Mouse (Mus musculus): ENCODE measurements around the gene Tfb2m. TPM values are rescaled to one million over a fixed set of nuclear protein-coding genes. Genes with fewer than 3 reads are reported as not detected.

Gene Tfb2m
- polyA plus RNA-seq, 1 experiment from 2014 or later: 38.9 TPM

- Histone ChIP-seq H3K9ac (ENCODE audit: low read depth, low read length) (no peak overlapping the region), H3K4me3 (replicated peaks; ENCODE audit: low read depth, low read length) (no peak overlapping the region), H3K27ac (no peak overlapping the region), H3K36me3 (ENCODE audit: insufficient read depth, low read length) (no peaks in the 10 kb centered on the region), H3K27me3 (ENCODE audit: insufficient read depth, low read length) (no peaks in the 10 kb centered on the region), H3K4me2 (ENCODE audit: low read length) (no peak overlapping the region), H3K4me1 (replicated peaks; ENCODE audit: insufficient read depth, low read length) (no peaks in the 10 kb centered on the region), H3K9me3 (replicated peaks; ENCODE audit: low read length) (no peaks in the 10 kb centered on the region)
- TF ChIP-seq CTCF (IDR thresholded peaks at IDR 0.05; ENCODE audit: low read depth): no peak
- DNase-seq (ENCODE audit: low spot score): peak; percentile 14
- WGBS: 56% methylated on average over 5 of the region's 5 CpGs
- 0 out of 2 replicates have a peak, but pooled peaks have one; percentile 57 for ATAC-seq (replicated peaks; ENCODE audit: low FRiP score, low read depth)
Measured at GRCm38 (mm10) chr1:179553197-179553948, 7.3 kb upstream of the Tfb2m start.

GRCm38 (mm10) chr1:179552751-179553150 lies 6.7 kb upstream of the Tfb2m start:
- no peak for TF ChIP-seq CTCF (IDR thresholded peaks at IDR 0.05; ENCODE audit: low read depth)
- DNase-seq (ENCODE audit: low spot score) (no peak), ATAC-seq (replicated peaks; ENCODE audit: low FRiP score, low read depth) (0 out of 2 replicates have a peak, but pooled peaks have one; percentile 33)
- Histone ChIP-seq H3K4me3 (replicated peaks; ENCODE audit: low read depth, low read length) (no peak overlapping the region), H3K36me3 (ENCODE audit: insufficient read depth, low read length) (no peaks in the 10 kb centered on the region), H3K4me1 (replicated peaks; ENCODE audit: insufficient read depth, low read length) (no peaks in the 10 kb centered on the region), H3K9ac (ENCODE audit: low read depth, low read length) (no peak overlapping the region), H3K27me3 (ENCODE audit: insufficient read depth, low read length) (no peaks in the 10 kb centered on the region), H3K4me2 (ENCODE audit: low read length) (no peak overlapping the region), H3K9me3 (replicated peaks; ENCODE audit: low read length) (no peaks in the 10 kb centered on the region), H3K27ac (no peak overlapping the region)
- 49% methylated on average over 7 of the region's 7 CpGs for WGBS

GRCm38 (mm10) chr1:179551921-179552320 lies 5.9 kb upstream of the Tfb2m start:
- H3K9ac ChIP-seq (ENCODE audit: low read depth, low read length): no peak overlapping the region
- DNase-seq (ENCODE audit: low spot score): no peak
- H3K27ac ChIP-seq: no peak overlapping the region
- ATAC-seq (replicated peaks; ENCODE audit: low FRiP score, low read depth): no peak
- H3K36me3 ChIP-seq (ENCODE audit: insufficient read depth, low read length): no peaks in the 10 kb centered on the region
- no peaks in the 10 kb centered on the region for H3K9me3 ChIP-seq (replicated peaks; ENCODE audit: low read length)
- H3K4me3 ChIP-seq (replicated peaks; ENCODE audit: low read depth, low read length): no peak overlapping the region
- TF ChIP-seq CTCF (IDR thresholded peaks at IDR 0.05; ENCODE audit: low read depth): no peak
- H3K4me1 ChIP-seq (replicated peaks; ENCODE audit: insufficient read depth, low read length): 0 out of 2 replicates have a peak, but pooled peaks cover 4% of the 10 kb centered on the region
- H3K27me3 ChIP-seq (ENCODE audit: insufficient read depth, low read length): no peaks in the 10 kb centered on the region
- WGBS: 93% methylated on average over 4 of the region's 4 CpGs
- no peak overlapping the region for H3K4me2 ChIP-seq (ENCODE audit: low read length)

- WGBS: 86% methylated on average over 3 of the region's 3 CpGs
- no peak for TF ChIP-seq CTCF (IDR thresholded peaks at IDR 0.05; ENCODE audit: low read depth)
- no peak for ATAC-seq (replicated peaks; ENCODE audit: low FRiP score, low read depth)
- H3K9ac ChIP-seq (ENCODE audit: low read depth, low read length): no peak overlapping the region
- no peaks in the 10 kb centered on the region for H3K36me3 ChIP-seq (ENCODE audit: insufficient read depth, low read length)
- H3K4me3 ChIP-seq (replicated peaks; ENCODE audit: low read depth, low read length): no peak overlapping the region
- no peak overlapping the region for H3K4me2 ChIP-seq (ENCODE audit: low read length)
- DNase-seq (ENCODE audit: low spot score): no peak
- H3K27me3 ChIP-seq (ENCODE audit: insufficient read depth, low read length): no peaks in the 10 kb centered on the region
- 0 out of 2 replicates have a peak, but pooled peaks cover 4% of the 10 kb centered on the region for H3K4me1 ChIP-seq (replicated peaks; ENCODE audit: insufficient read depth, low read length)
- H3K9me3 ChIP-seq (replicated peaks; ENCODE audit: low read length): no peaks in the 10 kb centered on the region
- no peak overlapping the region for H3K27ac ChIP-seq
Measured at GRCm38 (mm10) chr1:179551336-179551735, 5.3 kb upstream of the Tfb2m start.

GRCm38 (mm10) chr1:179548996-179549752 lies 3.1 kb upstream of the Tfb2m start:
- no peak for TF ChIP-seq CTCF (IDR thresholded peaks at IDR 0.05; ENCODE audit: low read depth)
- H3K9me3 ChIP-seq (replicated peaks; ENCODE audit: low read length): no peaks in the 10 kb centered on the region
- no peak overlapping the region for H3K4me2 ChIP-seq (ENCODE audit: low read length)
- H3K27ac ChIP-seq: no peak overlapping the region
- DNase-seq (ENCODE audit: low spot score) (no peak), ATAC-seq (replicated peaks; ENCODE audit: low FRiP score, low read depth) (no peak)
- 95% methylated on average over 5 of the region's 5 CpGs for WGBS
- no peaks in the 10 kb centered on the region for H3K27me3 ChIP-seq (ENCODE audit: insufficient read depth, low read length)
- no peaks in the 10 kb centered on the region for H3K36me3 ChIP-seq (ENCODE audit: insufficient read depth, low read length)
- H3K4me3 ChIP-seq (replicated peaks; ENCODE audit: low read depth, low read length): no peak overlapping the region
- H3K4me1 ChIP-seq (replicated peaks; ENCODE audit: insufficient read depth, low read length): peaks cover 10% of the 10 kb centered on the region; the same call in 1 of the 2 replicates
- H3K9ac ChIP-seq (ENCODE audit: low read depth, low read length): no peak overlapping the region

GRCm38 (mm10) chr1:179548220-179548619 lies 2.2 kb upstream of the Tfb2m start:
- no peaks in the 10 kb centered on the region for H3K36me3 ChIP-seq (ENCODE audit: insufficient read depth, low read length)
- no peaks in the 10 kb centered on the region for H3K9me3 ChIP-seq (replicated peaks; ENCODE audit: low read length)
- H3K27ac ChIP-seq: no peak overlapping the region
- H3K4me2 ChIP-seq (ENCODE audit: low read length): no peak overlapping the region
- peaks cover 10% of the 10 kb centered on the region; the same call in 1 of the 2 replicates for H3K4me1 ChIP-seq (replicated peaks; ENCODE audit: insufficient read depth, low read length)
- H3K4me3 ChIP-seq (replicated peaks; ENCODE audit: low read depth, low read length): no peak overlapping the region
- H3K27me3 ChIP-seq (ENCODE audit: insufficient read depth, low read length): no peaks in the 10 kb centered on the region
- no peak for TF ChIP-seq CTCF (IDR thresholded peaks at IDR 0.05; ENCODE audit: low read depth)
- H3K9ac ChIP-seq (ENCODE audit: low read depth, low read length): no peak overlapping the region
- WGBS: 54% methylated on average over 11 of the region's 11 CpGs
- ATAC-seq (replicated peaks; ENCODE audit: low FRiP score, low read depth): no peak
- no peak for DNase-seq (ENCODE audit: low spot score)

Measured in kidney, postnatal 0 days (tissue).